Mouse (Mus musculus): ENCODE measurements around the gene Adora1. TPM values are rescaled to one million over a fixed set of nuclear protein-coding genes. Genes with fewer than 3 reads are reported as not detected.
A peak's percentile ranks its signal among the peaks of the same experiment; 100 is the strongest.

Gene Adora1
- polyA plus RNA-seq, 1 experiment from 2014 or later, result 21.5 TPM

DNA sequence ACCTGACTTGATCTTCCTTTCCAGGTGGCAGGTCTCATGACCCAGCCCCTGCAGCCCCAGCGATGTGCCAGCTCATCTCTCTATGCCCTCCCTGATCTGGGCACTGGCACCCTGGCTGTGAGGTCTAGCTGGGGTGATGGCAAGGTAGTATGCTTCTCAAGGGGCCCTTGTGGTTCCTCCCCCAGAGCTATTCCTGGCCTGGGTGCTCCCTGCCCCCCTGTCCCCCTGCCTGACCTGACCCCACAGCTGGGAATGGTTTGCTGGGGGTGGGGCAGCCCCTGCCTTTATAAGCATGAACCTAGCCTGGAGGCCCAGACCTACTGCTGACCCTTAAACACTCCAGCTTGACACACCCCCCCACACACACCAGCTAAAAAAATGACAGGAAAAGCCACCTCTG, 42.1 kb downstream of the Adora1 start, which contains the start of gene Mybph:
Gene Mybph, plus strand, starts transcription at position 323 of the 400 bp plus-strand sequence.
- no peaks in the 10 kb centered on the region for H3K36me3 ChIP-seq (ENCODE audit: control insufficient read depth, insufficient read depth)
- no peak within 1 kb of the TSS for H3K4me2 ChIP-seq (ENCODE audit: low read length)
- H3K4me3 ChIP-seq (replicated peaks; ENCODE audit: low read length), result no peak within 1 kb of the TSS
- 100% methylated on average over 1 of the region's 1 CpGs for WGBS
- H3K9ac ChIP-seq (replicated peaks; ENCODE audit: low read depth, low read length), result no peak within 1 kb of the TSS
- peaks cover 20% of the 10 kb centered on the region for H3K4me1 ChIP-seq (replicated peaks; ENCODE audit: control insufficient read depth, insufficient read depth, low read length)
- ATAC-seq, result no peak
- no peak within 1 kb of the TSS for H3K27ac ChIP-seq (ENCODE audit: low read length)
- H3K9me3 ChIP-seq (ENCODE audit: control insufficient read depth, low read length), result no peaks in the 10 kb centered on the region
- H3K27me3 ChIP-seq (replicated peaks; ENCODE audit: control insufficient read depth, insufficient read depth, low read length), result no peaks in the 10 kb centered on the region

DNA sequence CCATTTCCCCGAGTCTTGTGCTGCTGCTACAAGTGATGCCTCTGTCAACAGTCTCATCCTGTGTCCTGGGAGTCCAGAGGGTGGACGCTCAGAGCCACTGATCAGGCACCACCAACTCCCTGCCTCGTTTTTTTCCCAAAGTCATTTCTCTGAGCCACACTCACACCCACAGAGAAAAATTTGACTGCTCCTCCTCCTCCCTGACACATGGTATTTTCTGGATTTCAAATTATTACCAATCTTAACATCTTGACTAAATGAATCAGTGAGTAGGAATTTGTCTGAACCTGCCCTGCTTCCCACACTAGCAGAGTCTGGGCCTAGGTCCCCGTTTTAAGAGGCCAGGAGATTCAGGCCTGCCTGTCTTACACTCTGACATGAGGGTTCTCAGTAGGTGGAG, 43.2 kb downstream of the Adora1 start:
- Histone ChIP-seq H3K4me1 (replicated peaks; ENCODE audit: control insufficient read depth, insufficient read depth, low read length) (peaks cover 20% of the 10 kb centered on the region), H3K27me3 (replicated peaks; ENCODE audit: control insufficient read depth, insufficient read depth, low read length) (no peaks in the 10 kb centered on the region), H3K4me2 (ENCODE audit: low read length) (no peak overlapping the region), H3K27ac (ENCODE audit: low read length) (no peak overlapping the region), H3K36me3 (ENCODE audit: control insufficient read depth, insufficient read depth) (no peaks in the 10 kb centered on the region), H3K9me3 (ENCODE audit: control insufficient read depth, low read length) (no peaks in the 10 kb centered on the region), H3K9ac (replicated peaks; ENCODE audit: low read depth, low read length) (no peak overlapping the region), H3K4me3 (replicated peaks; ENCODE audit: low read length) (no peak overlapping the region)
- ATAC-seq, result no peak
- WGBS, result 67% methylated on average over 4 of the region's 4 CpGs

DNA sequence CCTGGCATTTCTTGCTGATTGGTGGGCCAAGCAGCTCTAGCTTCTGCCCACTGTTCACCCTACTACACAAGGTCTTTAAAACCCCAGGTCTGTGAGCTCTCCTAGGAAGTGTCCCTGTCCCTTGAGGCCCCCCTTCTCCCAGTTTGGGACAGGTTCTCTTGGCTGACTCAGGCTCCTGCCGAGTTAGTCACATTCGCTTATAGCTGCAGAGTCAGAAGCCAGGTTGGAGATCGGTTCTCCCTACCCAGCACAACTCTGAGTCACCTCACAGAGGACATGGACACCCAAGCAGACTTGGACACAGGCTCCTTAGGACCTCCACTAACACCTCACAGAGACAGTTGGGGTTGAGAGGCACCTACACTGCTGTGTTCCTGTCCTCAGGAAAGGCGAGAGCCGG, 44.0 kb downstream of the Adora1 start:
- no peak overlapping the region for H3K4me2 ChIP-seq (ENCODE audit: low read length)
- ATAC-seq, result no peak
- no peaks in the 10 kb centered on the region for H3K36me3 ChIP-seq (ENCODE audit: control insufficient read depth, insufficient read depth)

DNA sequence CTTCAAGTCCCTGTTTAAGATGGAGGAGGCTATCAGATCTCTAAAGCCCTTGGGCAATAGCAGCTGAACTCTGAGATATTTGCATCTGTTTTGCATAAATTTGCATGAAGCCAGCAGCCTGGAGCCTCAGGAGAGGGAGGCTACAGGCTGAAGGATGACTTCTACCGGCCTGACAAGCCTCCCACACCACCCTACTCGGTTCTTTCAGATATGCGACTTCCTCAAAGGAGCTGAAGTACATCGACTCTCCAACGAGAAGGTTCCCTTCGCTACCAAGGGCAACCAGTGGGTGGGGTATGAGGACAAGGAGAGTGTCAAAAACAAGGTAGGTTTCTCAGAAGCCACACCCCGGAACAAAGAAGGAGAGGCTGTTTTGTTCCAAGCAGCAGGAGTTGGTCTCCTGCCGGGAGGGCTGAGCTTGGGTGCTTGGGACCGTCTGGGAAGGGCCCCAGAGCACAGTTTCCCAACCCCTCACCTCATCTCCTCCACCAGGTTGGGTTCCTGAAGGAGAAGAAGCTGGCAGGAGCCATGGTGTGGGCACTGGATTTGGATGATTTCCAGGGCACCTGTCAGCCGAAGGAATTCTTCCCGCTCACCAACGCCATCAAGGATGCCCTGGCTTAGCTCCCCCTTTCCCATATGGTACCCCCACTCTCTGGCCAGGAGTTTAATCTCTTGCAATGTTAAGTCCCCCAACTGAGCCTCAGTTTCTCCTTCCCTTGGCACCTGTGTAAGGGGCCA, 46.1 kb downstream of the Adora1 start:
- peaks cover 9% of the 10 kb centered on the region for H3K4me1 ChIP-seq (replicated peaks; ENCODE audit: control insufficient read depth, insufficient read depth, low read length)
- ATAC-seq, result 0 out of 2 replicates have a peak, but pooled peaks have one; percentile 50
- H3K27ac ChIP-seq (ENCODE audit: low read length), result 0 out of 2 replicates have a peak overlapping the region, but pooled peaks have one; percentile 4
- no peaks in the 10 kb centered on the region for H3K27me3 ChIP-seq (replicated peaks; ENCODE audit: control insufficient read depth, insufficient read depth, low read length)
- no peak overlapping the region for H3K9ac ChIP-seq (replicated peaks; ENCODE audit: low read depth, low read length)
- H3K9me3 ChIP-seq (ENCODE audit: control insufficient read depth, low read length), result no peaks in the 10 kb centered on the region
- H3K36me3 ChIP-seq (ENCODE audit: control insufficient read depth, insufficient read depth), result no peaks in the 10 kb centered on the region
- 21% methylated on average over 12 of the region's 12 CpGs for WGBS
- 0 out of 2 replicates have a peak overlapping the region, but pooled peaks have one; percentile 16 for H3K4me2 ChIP-seq (ENCODE audit: low read length)
- H3K4me3 ChIP-seq (replicated peaks; ENCODE audit: low read length), result no peak overlapping the region

More for the DNA sequence above, 44.0 kb downstream of the Adora1 start:
- peaks cover 20% of the 10 kb centered on the region for H3K4me1 ChIP-seq (replicated peaks; ENCODE audit: control insufficient read depth, insufficient read depth, low read length)
- no peaks in the 10 kb centered on the region for H3K27me3 ChIP-seq (replicated peaks; ENCODE audit: control insufficient read depth, insufficient read depth, low read length)
- H3K27ac ChIP-seq (ENCODE audit: low read length), result no peak overlapping the region
- H3K9ac ChIP-seq (replicated peaks; ENCODE audit: low read depth, low read length), result no peak overlapping the region
- H3K9me3 ChIP-seq (ENCODE audit: control insufficient read depth, low read length), result no peaks in the 10 kb centered on the region
- WGBS, result 88% methylated on average over 5 of the region's 5 CpGs
- H3K4me3 ChIP-seq (replicated peaks; ENCODE audit: low read length), result no peak overlapping the region

DNA sequence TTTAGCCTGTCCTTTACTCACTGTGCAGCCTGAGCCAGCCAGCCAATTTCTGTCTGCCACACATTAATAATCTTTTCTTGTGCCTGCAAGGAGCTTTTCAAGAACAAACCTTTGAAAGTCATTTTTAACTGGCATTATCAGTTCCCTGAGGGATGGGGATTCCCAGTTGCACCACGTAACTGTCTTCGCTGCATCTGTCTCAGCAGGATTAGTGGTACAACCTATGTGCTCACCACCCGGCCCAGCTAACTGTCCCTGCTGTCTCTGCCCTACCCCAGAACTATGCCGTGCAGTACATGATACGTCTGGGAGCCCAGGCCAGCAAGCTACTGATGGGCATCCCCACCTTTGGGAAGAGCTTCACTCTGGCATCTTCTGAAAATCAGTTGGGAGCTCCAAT, 47.0 kb downstream of the Adora1 start:
- no peak overlapping the region for H3K9ac ChIP-seq (replicated peaks; ENCODE audit: low read depth, low read length)
- H3K36me3 ChIP-seq (ENCODE audit: control insufficient read depth, insufficient read depth), result no peaks in the 10 kb centered on the region
- H3K27ac ChIP-seq (ENCODE audit: low read length), result no peak overlapping the region
- ATAC-seq, result no peak
- 77% methylated on average over 5 of the region's 5 CpGs for WGBS
- H3K9me3 ChIP-seq (ENCODE audit: control insufficient read depth, low read length), result no peaks in the 10 kb centered on the region
- peaks cover 9% of the 10 kb centered on the region for H3K4me1 ChIP-seq (replicated peaks; ENCODE audit: control insufficient read depth, insufficient read depth, low read length)
- H3K4me3 ChIP-seq (replicated peaks; ENCODE audit: low read length), result no peak overlapping the region
- no peaks in the 10 kb centered on the region for H3K27me3 ChIP-seq (replicated peaks; ENCODE audit: control insufficient read depth, insufficient read depth, low read length)
- H3K4me2 ChIP-seq (ENCODE audit: low read length), result no peak overlapping the region

DNA sequence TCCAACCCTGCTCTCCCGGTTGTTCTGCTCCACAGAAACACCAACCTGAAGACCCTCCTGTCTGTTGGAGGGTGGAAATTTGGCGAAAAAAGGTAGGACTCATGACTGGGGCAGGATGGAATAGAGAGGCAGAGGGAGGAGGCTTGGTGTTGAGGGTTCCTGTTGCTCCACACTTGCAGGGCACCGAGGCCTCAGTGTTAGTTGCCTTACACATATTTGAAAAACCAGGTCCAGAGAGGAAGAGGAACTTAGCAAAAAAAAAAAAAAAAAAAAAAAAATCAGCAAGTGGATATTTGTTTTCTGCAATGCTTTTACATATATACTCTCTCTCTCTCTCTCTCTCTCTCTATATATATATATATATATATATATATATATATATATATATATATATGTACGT, 51.1 kb downstream of the Adora1 start:
- Histone ChIP-seq H3K4me2 (ENCODE audit: low read length) (no peak overlapping the region), H3K27ac (ENCODE audit: low read length) (no peak overlapping the region), H3K4me3 (replicated peaks; ENCODE audit: low read length) (no peak overlapping the region), H3K9me3 (ENCODE audit: control insufficient read depth, low read length) (no peaks in the 10 kb centered on the region), H3K9ac (replicated peaks; ENCODE audit: low read depth, low read length) (no peak overlapping the region), H3K27me3 (replicated peaks; ENCODE audit: control insufficient read depth, insufficient read depth, low read length) (no peaks in the 10 kb centered on the region), H3K36me3 (ENCODE audit: control insufficient read depth, insufficient read depth) (no peaks in the 10 kb centered on the region), H3K4me1 (replicated peaks; ENCODE audit: control insufficient read depth, insufficient read depth, low read length) (peaks cover 6% of the 10 kb centered on the region)
- 91% methylated on average over 4 of the region's 4 CpGs for WGBS
- no peak for ATAC-seq

DNA sequence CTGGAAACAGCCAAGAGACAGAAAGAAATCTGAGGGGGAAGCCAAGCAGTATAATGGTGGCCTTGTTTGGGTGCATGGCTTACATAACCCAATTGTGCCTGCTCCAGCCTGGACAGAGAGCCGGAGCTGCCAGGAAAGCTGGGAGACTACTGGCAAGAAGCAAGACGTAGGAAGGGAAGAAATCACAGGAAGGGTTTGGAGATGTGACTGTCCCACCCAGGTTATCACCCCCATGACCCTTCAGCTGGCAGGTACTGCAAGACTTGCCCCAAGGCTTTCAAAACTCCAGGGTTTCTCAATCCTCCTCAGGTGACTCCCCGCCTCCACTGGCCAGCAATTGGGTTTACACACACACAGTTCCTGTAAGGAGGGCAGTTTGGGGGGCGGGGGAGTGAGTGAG, 53.2 kb downstream of the Adora1 start, which contains the start of gene Chil1:
Gene Chil1, plus strand, starts transcription at position 152 of the 400 bp plus-strand sequence.
- H3K27ac ChIP-seq (ENCODE audit: low read length), result no peak within 1 kb of the TSS
- no peaks in the 10 kb centered on the region for H3K27me3 ChIP-seq (replicated peaks; ENCODE audit: control insufficient read depth, insufficient read depth, low read length)
- no peak within 1 kb of the TSS for H3K9ac ChIP-seq (replicated peaks; ENCODE audit: low read depth, low read length)
- no peak within 1 kb of the TSS for H3K4me3 ChIP-seq (replicated peaks; ENCODE audit: low read length)
- ATAC-seq, result peak; percentile 49
- 43% methylated on average over 4 of the region's 4 CpGs for WGBS
- no peaks in the 10 kb centered on the region for H3K36me3 ChIP-seq (ENCODE audit: control insufficient read depth, insufficient read depth)
- no peaks in the 10 kb centered on the region for H3K9me3 ChIP-seq (ENCODE audit: control insufficient read depth, low read length)
- no peak within 1 kb of the TSS for H3K4me2 ChIP-seq (ENCODE audit: low read length)
- 0 out of 2 replicates have a peak, but pooled peaks cover 2% of the 10 kb centered on the region for H3K4me1 ChIP-seq (replicated peaks; ENCODE audit: control insufficient read depth, insufficient read depth, low read length)

DNA sequence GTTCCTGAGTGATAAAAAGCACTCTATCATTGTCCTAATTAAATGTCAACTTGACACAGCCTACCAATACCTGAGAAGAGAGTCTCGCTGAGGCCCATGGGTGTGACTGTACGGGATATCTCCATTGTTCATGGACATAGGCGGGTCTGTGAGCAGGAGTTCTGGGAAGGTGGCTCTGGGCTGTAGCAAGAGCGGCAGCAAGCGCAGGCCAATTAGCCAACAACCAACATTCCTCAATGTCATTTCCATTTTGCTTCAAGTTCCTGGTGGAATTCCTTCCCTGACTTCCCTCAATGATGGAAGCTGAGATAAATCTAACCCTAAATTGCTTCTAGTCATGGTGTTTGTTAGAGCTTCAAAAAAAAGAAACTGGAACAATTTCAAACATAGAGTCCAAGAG, 57.3 kb downstream of the Adora1 start:
- Histone ChIP-seq H3K9me3 (ENCODE audit: control insufficient read depth, low read length) (no peaks in the 10 kb centered on the region), H3K27ac (ENCODE audit: low read length) (no peak overlapping the region), H3K27me3 (replicated peaks; ENCODE audit: control insufficient read depth, insufficient read depth, low read length) (no peaks in the 10 kb centered on the region), H3K9ac (replicated peaks; ENCODE audit: low read depth, low read length) (no peak overlapping the region), H3K36me3 (ENCODE audit: control insufficient read depth, insufficient read depth) (no peaks in the 10 kb centered on the region), H3K4me2 (ENCODE audit: low read length) (no peak overlapping the region), H3K4me1 (replicated peaks; ENCODE audit: control insufficient read depth, insufficient read depth, low read length) (0 out of 2 replicates have a peak, but pooled peaks cover 2% of the 10 kb centered on the region), H3K4me3 (replicated peaks; ENCODE audit: low read length) (no peak overlapping the region)
- no peak for ATAC-seq
- WGBS, result 85% methylated on average over 5 of the region's 5 CpGs

DNA sequence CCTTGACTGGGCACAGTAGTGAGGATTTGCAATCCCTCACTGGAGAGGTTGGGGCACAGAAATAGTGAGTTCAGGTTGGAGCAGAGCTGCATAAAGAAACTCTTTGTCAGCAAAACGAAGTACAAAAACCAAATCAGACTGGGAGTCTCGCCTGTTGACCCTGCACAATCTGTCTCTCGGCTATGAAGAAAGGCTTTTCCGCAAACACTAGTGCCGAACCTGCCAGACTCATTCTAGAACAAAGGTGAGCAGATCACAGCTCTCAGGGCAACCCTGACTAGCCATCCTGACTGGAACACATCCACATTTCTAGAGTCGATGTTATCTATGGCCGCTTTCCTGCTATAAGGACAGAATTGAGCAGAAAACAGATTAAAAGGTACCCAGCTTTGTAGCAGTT, 62.1 kb downstream of the Adora1 start:
- no peak overlapping the region for H3K27ac ChIP-seq (ENCODE audit: low read length)
- WGBS, result 53% methylated on average over 7 of the region's 7 CpGs

More for the DNA sequence above, 62.1 kb downstream of the Adora1 start:
- Histone ChIP-seq H3K4me2 (ENCODE audit: low read length) (no peak overlapping the region), H3K36me3 (ENCODE audit: control insufficient read depth, insufficient read depth) (no peaks in the 10 kb centered on the region), H3K9me3 (ENCODE audit: control insufficient read depth, low read length) (no peaks in the 10 kb centered on the region), H3K9ac (replicated peaks; ENCODE audit: low read depth, low read length) (no peak overlapping the region), H3K27me3 (replicated peaks; ENCODE audit: control insufficient read depth, insufficient read depth, low read length) (no peaks in the 10 kb centered on the region), H3K4me3 (replicated peaks; ENCODE audit: low read length) (no peak overlapping the region), H3K4me1 (replicated peaks; ENCODE audit: control insufficient read depth, insufficient read depth, low read length) (no peaks in the 10 kb centered on the region)
- no peak for ATAC-seq

All from forebrain, embryonic 16.5 days (tissue).